Mouse (Mus musculus) olfactory bulb, adult 2 months (tissue): ENCODE data around the gene Slc16a6.

ENCODE experiments used
- CTCF ChIP-seq: fragments of 200-500 bp; IDR thresholded peaks from 2 replicates; pipeline ENCODE4 v1.5.1; 2012; ENCODE audit warnings: low read depth, mild to moderate bottlenecking, low read length, moderate library complexity; ENCODE audit not compliant: insufficient read depth
- POLR2A ChIP-seq: fragments of 200-500 bp; IDR thresholded peaks from 2 replicates; pipeline ENCODE4 v1.6.1; 2012; ENCODE audit warnings: mild to moderate bottlenecking, low read depth, low read length, moderate library complexity; ENCODE audit not compliant: insufficient read depth

- no peak for TF ChIP-seq CTCF
- no peak for TF ChIP-seq POLR2A
These were observed 34.2 kb downstream of the Slc16a6 start for GRCm38 (mm10) chr11:109439209-109439608.
